Mouse (Mus musculus) kidney, postnatal 0 days (tissue): ENCODE measurements around the gene Prss22. TPM values are rescaled to one million over a fixed set of nuclear protein-coding genes. Genes with fewer than 3 reads are reported as not detected.

Experiments
- ATAC-seq: fragments of 200-750 bp; cut with Nextera tagmentation; replicated peaks from 2 replicates; pipeline ENCODE4 v1.8.0; 2017; ENCODE audit warnings: low read depth, moderate number of reproducible peaks, moderate TSS enrichment, moderate library complexity; ENCODE audit not compliant: low FRiP score
- DNase-seq: peaks from one replicate; pipeline ENCODE4 v3.0.0-alpha.2; 2016; ENCODE audit warnings: low spot score
- H3K27ac ChIP-seq: fragments of 300-500 bp; sonication (generic); 2 replicates; pipeline ENCODE4 v1.5.1; 2014; ENCODE audit warnings: mild to moderate bottlenecking
- H3K27me3 ChIP-seq: fragments of 300-500 bp; sonication (generic); 2 replicates; pipeline ENCODE4 v1.6.1; 2014; ENCODE audit warnings: low read length, mixed read lengths; ENCODE audit not compliant: insufficient read depth
- H3K36me3 ChIP-seq: fragments of 300-500 bp; sonication (generic); 2 replicates; pipeline ENCODE4 v1.6.1; 2014; ENCODE audit warnings: low read length, mixed read lengths; ENCODE audit not compliant: insufficient read depth
- H3K4me1 ChIP-seq: fragments of 300-500 bp; sonication (generic); replicated peaks from 2 replicates; pipeline ENCODE4 v1.6.1; 2014; ENCODE audit warnings: antibody characterized with exemption, low read length, mixed read lengths; ENCODE audit not compliant: insufficient read depth
- H3K4me2 ChIP-seq: fragments of 300-500 bp; sonication (generic); 2 replicates; pipeline ENCODE4 v1.6.1; 2014; ENCODE audit warnings: mild to moderate bottlenecking, low read length, moderate library complexity, mixed read lengths
- H3K4me3 ChIP-seq: fragments of 300-500 bp; sonication (generic); replicated peaks from 2 replicates; pipeline ENCODE4 v1.5.1; 2014; ENCODE audit warnings: low read depth, low read length
- H3K9ac ChIP-seq: fragments of 300-500 bp; sonication (generic); 2 replicates; pipeline ENCODE4 v1.6.1; 2014; ENCODE audit warnings: low read depth, low read length
- H3K9me3 ChIP-seq: fragments of 300-500 bp; sonication (generic); replicated peaks from 2 replicates; pipeline ENCODE4 v1.6.1; 2016; ENCODE audit warnings: low read length, inconsistent platforms, mixed read lengths
- CTCF ChIP-seq: IDR thresholded peaks from 2 replicates; pipeline ENCODE4 v1.5.1; 2016; ENCODE audit warnings: antibody characterized with exemption, low read depth, mild to moderate bottlenecking, moderate library complexity
- WGBS: fragments of 180-500 bp; shearing (Covaris S2); extraction: QIAGEN DNeasy Blood & Tissue Kit; methylation state at CpG from one replicate; pipeline ENCODE4 v1.1.7; 2014; 5-methylcytosine and 5-hydroxymethylcytosine counted together
- polyA plus RNA-seq: library from polyadenylated mRNA; unstranded; fragments of >200 nt; fragmentation: Nextera tagmentation; extraction: Ambion mirVana; gene quantifications from 2 replicates; pipeline ENCODE4 v1.2.1, GENCODE M21; 2015

The Prss22 gene
- polyA plus RNA-seq, 1 experiment from 2014 or later, result 0.72 TPM

- ATAC-seq, result no peak
Observed at GRCm38 (mm10) chr17:23969231-23969630, 28.7 kb downstream of the Prss22 start.

GRCm38 (mm10) chr17:23968780-23969179 is 29.1 kb downstream of the Prss22 start:
- DNase-seq (no peak), ATAC-seq (no peak; the same call in 1 of the 2 replicates)
- TF ChIP-seq CTCF, result peak; percentile 35; the same call in 1 of the 2 replicates
- Histone ChIP-seq H3K4me2 (no peak overlapping the region), H3K27me3 (no peaks in the 10 kb centered on the region), H3K36me3 (no peaks in the 10 kb centered on the region), H3K27ac (no peak overlapping the region), H3K9me3 (no peaks in the 10 kb centered on the region), H3K4me1 (no peaks in the 10 kb centered on the region), H3K4me3 (no peak overlapping the region), H3K9ac (no peak overlapping the region)
- WGBS, result 69% methylated on average over 2 of the region's 2 CpGs

More at GRCm38 (mm10) chr17:23969231-23969630, 28.7 kb downstream of the Prss22 start:
- H3K4me3 ChIP-seq, result no peak overlapping the region
- 0% methylated on average over 1 of the region's 1 CpGs for WGBS
- peak; percentile 77 for TF ChIP-seq CTCF
- no peaks in the 10 kb centered on the region for H3K36me3 ChIP-seq
- no peaks in the 10 kb centered on the region for H3K9me3 ChIP-seq
- no peak overlapping the region for H3K27ac ChIP-seq
- peak; percentile 64 for DNase-seq
- no peak overlapping the region for H3K9ac ChIP-seq
- H3K27me3 ChIP-seq, result no peaks in the 10 kb centered on the region
- H3K4me2 ChIP-seq, result no peak overlapping the region
- H3K4me1 ChIP-seq, result no peaks in the 10 kb centered on the region

- 84% methylated on average over 10 of the region's 10 CpGs for WGBS
- DNase-seq (peak; percentile 41), ATAC-seq (peak; percentile 70)
- H3K27me3 ChIP-seq, result no peaks in the 10 kb centered on the region
- no peak overlapping the region for H3K4me2 ChIP-seq
- H3K4me1 ChIP-seq, result no peaks in the 10 kb centered on the region
- H3K4me3 ChIP-seq, result no peak overlapping the region
- H3K9ac ChIP-seq, result no peak overlapping the region
- no peak for TF ChIP-seq CTCF
- no peaks in the 10 kb centered on the region for H3K36me3 ChIP-seq
- no peaks in the 10 kb centered on the region for H3K9me3 ChIP-seq
- no peak overlapping the region for H3K27ac ChIP-seq
Observed at GRCm38 (mm10) chr17:23966658-23967401, 31.1 kb downstream of the Prss22 start.

- 44% methylated on average over 6 of the region's 6 CpGs for WGBS
- Histone ChIP-seq H3K4me2 (no peak overlapping the region), H3K36me3 (no peaks in the 10 kb centered on the region), H3K4me1 (no peaks in the 10 kb centered on the region), H3K27me3 (no peaks in the 10 kb centered on the region), H3K4me3 (no peak overlapping the region), H3K27ac (no peak overlapping the region), H3K9me3 (no peaks in the 10 kb centered on the region), H3K9ac (no peak overlapping the region)
- ATAC-seq (no peak), DNase-seq (no peak)
- no peak for TF ChIP-seq CTCF
Observed at GRCm38 (mm10) chr17:23965805-23966425, 32.0 kb downstream of the Prss22 start.

GRCm38 (mm10) chr17:23961573-23962122 is 36.3 kb downstream of the Prss22 start:
- H3K36me3 ChIP-seq, result no peaks in the 10 kb centered on the region
- no peak for TF ChIP-seq CTCF
- ATAC-seq, result no peak
- H3K27ac ChIP-seq, result no peak overlapping the region
- H3K27me3 ChIP-seq, result no peaks in the 10 kb centered on the region
- no peak for DNase-seq
- H3K4me3 ChIP-seq, result no peak overlapping the region
- 60% methylated on average over 4 of the region's 4 CpGs for WGBS
- no peak overlapping the region for H3K4me2 ChIP-seq
- no peaks in the 10 kb centered on the region for H3K9me3 ChIP-seq
- no peaks in the 10 kb centered on the region for H3K4me1 ChIP-seq
- no peak overlapping the region for H3K9ac ChIP-seq

GRCm38 (mm10) chr17:23960084-23960738 is 37.7 kb downstream of the Prss22 start:
- Histone ChIP-seq H3K9ac (no peak overlapping the region), H3K4me1 (no peaks in the 10 kb centered on the region)
- ATAC-seq, result peak; percentile 87

More at GRCm38 (mm10) chr17:23960084-23960738, 37.7 kb downstream of the Prss22 start:
- Histone ChIP-seq H3K4me3 (no peak overlapping the region), H3K4me2 (no peak overlapping the region), H3K27ac (no peak overlapping the region), H3K9me3 (no peaks in the 10 kb centered on the region), H3K27me3 (no peaks in the 10 kb centered on the region), H3K36me3 (no peaks in the 10 kb centered on the region)
- peak; percentile 94 for DNase-seq
- peak; percentile 99 for TF ChIP-seq CTCF
- 47% methylated on average over 3 of the region's 3 CpGs for WGBS
